Mouse (Mus musculus): Measurements from ENCODE around the gene Hecw1. TPM values are rescaled to one million over a fixed set of nuclear protein-coding genes. Genes with fewer than 3 reads are reported as not detected.

Gene Hecw1
- polyA plus RNA-seq, 1 experiment: not detected

DNA sequence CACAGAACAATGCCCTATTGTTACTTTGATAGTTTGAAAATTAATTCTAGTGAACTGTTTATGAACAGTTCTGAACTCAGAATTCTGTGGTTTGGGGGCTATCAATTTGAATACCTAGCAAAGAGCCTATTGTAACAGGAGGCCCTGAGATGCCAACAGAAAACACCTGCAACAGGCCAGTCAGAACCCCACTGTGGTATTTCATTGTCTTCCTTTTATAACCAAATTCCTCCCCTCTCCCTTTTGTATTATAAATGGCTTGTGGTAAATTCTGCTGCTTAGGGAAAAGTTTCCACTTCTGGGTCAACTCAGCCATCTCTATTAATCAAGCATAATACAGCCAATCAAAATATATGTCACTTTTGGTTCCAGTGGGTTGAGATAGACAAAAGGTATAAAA lies 83.5 kb downstream of the Hecw1 start:
- TF ChIP-seq CTCF (IDR thresholded peaks at IDR 0.05; ENCODE audit: insufficient read depth, low read depth, low read length) (no peak), POLR2A (IDR thresholded peaks at IDR 0.05; ENCODE audit: insufficient read depth, low read depth, low read length) (no peak)
- no peak overlapping the region for H3K4me3 ChIP-seq (ENCODE audit: insufficient read depth, low read depth, low read length)

DNA sequence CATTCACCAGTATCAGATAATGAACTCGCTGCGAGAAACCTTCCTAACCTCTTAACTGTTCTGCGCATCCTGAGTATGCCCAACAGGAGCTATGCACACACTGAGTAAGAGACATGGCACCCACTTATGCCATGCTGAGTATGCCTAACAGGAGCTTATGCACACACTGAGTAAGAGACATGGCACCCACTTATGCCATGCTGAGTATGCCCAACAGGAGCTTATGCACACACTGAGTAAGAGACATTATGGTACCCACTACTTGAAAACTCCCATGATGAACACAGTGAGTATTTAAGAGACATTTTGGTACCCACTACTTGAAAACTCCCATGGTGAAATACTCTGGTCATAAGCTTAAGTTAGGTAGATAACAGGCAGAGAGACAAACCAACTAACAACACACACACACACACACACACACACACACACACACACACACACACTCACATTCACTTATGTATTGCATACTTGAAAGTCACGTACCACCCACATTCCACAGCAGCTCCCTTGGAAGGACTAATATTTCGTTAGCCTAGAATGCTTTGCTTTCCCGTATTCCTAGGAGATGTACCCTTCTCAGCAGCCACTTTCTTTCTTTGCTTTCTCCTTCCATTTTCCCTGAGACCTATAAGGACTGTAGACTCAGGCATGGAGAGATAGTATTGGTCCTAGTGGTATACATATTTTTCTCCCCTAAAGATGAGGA lies 94.0 kb downstream of the Hecw1 start:
- Histone ChIP-seq H3K4me3 (ENCODE audit: insufficient read depth, low read depth, low read length) (no peak overlapping the region), H3K27ac (ENCODE audit: insufficient read depth, low read depth, low read length) (no peak overlapping the region), H3K4me1 (ENCODE audit: control insufficient read depth, insufficient read depth, low read length) (no peaks in the 10 kb centered on the region)
- 94% methylated on average over 6 of the region's 6 CpGs for WGBS
- TF ChIP-seq CTCF (IDR thresholded peaks at IDR 0.05; ENCODE audit: insufficient read depth, low read depth, low read length): no peak

More for the DNA sequence above, 83.5 kb downstream of the Hecw1 start:
- H3K4me1 ChIP-seq (ENCODE audit: control insufficient read depth, insufficient read depth, low read length): no peaks in the 10 kb centered on the region
- no peak overlapping the region for H3K27ac ChIP-seq (ENCODE audit: insufficient read depth, low read depth, low read length)

DNA sequence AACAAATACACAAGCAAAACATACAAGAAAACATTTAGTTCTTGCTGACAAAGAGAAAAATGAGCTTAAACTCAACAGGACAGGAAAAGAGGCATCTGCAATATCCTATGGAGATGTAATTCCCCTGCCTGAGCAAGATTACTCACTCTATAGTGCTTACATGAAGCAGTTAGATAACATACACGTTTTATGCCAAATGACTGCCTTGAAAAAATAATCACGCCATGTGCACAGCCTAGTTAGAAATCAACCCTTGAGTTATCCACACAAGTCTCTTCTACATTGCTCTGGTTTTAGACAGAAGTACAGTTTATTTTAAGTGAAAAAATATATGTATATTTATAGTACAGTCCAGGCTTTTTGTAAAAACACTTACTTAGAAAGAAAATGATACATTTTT lies 98.2 kb downstream of the Hecw1 start:
- H3K4me3 ChIP-seq (ENCODE audit: insufficient read depth, low read depth, low read length): no peak overlapping the region
- WGBS: 74% methylated on average over 2 of the region's 2 CpGs

DNA sequence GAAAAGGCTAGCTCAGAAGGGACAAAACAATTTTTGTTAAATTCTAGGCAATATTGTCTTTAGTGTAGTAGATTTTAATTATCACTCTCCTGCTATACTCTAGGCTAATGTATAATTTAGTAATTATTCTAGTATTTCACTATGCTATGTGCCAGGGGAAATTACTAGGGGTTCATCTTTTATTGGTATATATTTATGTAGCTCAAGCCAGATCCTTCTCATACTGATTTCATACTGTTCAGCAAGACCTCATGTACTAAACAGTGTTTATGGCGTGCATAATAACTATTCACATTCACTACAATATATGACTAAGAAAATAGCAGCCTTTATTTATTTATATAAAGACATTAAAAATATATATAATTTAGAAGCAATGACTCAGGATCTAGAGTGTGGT lies 109.6 kb downstream of the Hecw1 start:
- WGBS: 27% methylated on average over 1 of the region's 1 CpGs
- no peak overlapping the region for H3K4me3 ChIP-seq (ENCODE audit: insufficient read depth, low read depth, low read length)
- TF ChIP-seq CTCF (IDR thresholded peaks at IDR 0.05; ENCODE audit: insufficient read depth, low read depth, low read length): no peak
- H3K27ac ChIP-seq (ENCODE audit: insufficient read depth, low read depth, low read length): no peak overlapping the region
- H3K4me1 ChIP-seq (ENCODE audit: control insufficient read depth, insufficient read depth, low read length): no peaks in the 10 kb centered on the region

More for the DNA sequence above, 98.2 kb downstream of the Hecw1 start:
- Histone ChIP-seq H3K4me1 (ENCODE audit: control insufficient read depth, insufficient read depth, low read length) (no peaks in the 10 kb centered on the region), H3K27ac (ENCODE audit: insufficient read depth, low read depth, low read length) (no peak overlapping the region)
- TF ChIP-seq POLR2A (IDR thresholded peaks at IDR 0.05; ENCODE audit: insufficient read depth, low read depth, low read length) (no peak), CTCF (IDR thresholded peaks at IDR 0.05; ENCODE audit: insufficient read depth, low read depth, low read length) (no peak)

DNA sequence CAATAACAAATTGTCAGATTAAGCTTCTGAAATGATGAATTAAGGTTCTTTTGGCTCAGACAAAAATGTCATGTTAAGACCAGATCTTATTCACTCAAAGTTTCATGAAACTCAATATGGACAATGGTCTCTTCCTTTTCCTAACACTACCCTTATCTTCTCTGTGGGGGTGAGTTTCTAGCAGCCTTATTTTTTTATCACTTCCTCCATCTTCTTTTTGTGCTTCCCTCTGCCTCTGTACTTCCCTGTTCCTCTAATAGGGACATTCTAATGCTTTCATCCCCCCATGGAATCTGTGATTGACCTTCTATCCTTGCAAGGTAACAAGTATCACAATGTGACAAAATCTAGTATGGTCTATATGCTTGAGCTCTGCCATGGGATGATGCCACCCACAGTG lies 148.6 kb downstream of the Hecw1 start:
- TF ChIP-seq CTCF (IDR thresholded peaks at IDR 0.05; ENCODE audit: insufficient read depth, low read depth, low read length) (no peak), POLR2A (IDR thresholded peaks at IDR 0.05; ENCODE audit: insufficient read depth, low read depth, low read length) (no peak)
- Histone ChIP-seq H3K4me1 (ENCODE audit: control insufficient read depth, insufficient read depth, low read length) (no peaks in the 10 kb centered on the region), H3K4me3 (ENCODE audit: insufficient read depth, low read depth, low read length) (no peak overlapping the region), H3K27ac (ENCODE audit: insufficient read depth, low read depth, low read length) (no peak overlapping the region)

DNA sequence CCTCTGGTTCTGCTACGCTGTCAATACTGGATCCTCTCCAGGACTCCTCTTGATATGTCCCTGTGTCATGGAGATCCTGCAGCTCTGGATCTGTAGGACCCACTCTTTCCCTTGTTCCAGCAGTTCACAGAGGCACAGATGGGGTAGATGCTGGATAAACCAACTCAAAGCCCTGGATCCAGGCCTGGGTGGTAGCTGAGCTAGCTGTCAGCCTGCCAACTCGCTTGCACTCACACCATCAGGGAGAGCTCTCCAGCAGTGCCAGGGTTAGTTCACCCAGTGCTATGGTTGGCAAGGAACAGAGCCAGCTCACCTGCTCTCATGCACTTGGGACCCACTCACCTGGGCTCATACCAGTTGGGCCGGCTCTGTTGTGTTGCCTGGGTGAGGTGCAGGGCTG lies 157.5 kb downstream of the Hecw1 start:
- Histone ChIP-seq H3K27ac (ENCODE audit: insufficient read depth, low read depth, low read length) (no peak overlapping the region), H3K4me1 (ENCODE audit: control insufficient read depth, insufficient read depth, low read length) (no peaks in the 10 kb centered on the region), H3K4me3 (ENCODE audit: insufficient read depth, low read depth, low read length) (no peak overlapping the region)
- 88% methylated on average over 3 of the region's 3 CpGs for WGBS
- TF ChIP-seq CTCF (IDR thresholded peaks at IDR 0.05; ENCODE audit: insufficient read depth, low read depth, low read length) (no peak), POLR2A (IDR thresholded peaks at IDR 0.05; ENCODE audit: insufficient read depth, low read depth, low read length) (no peak)

DNA sequence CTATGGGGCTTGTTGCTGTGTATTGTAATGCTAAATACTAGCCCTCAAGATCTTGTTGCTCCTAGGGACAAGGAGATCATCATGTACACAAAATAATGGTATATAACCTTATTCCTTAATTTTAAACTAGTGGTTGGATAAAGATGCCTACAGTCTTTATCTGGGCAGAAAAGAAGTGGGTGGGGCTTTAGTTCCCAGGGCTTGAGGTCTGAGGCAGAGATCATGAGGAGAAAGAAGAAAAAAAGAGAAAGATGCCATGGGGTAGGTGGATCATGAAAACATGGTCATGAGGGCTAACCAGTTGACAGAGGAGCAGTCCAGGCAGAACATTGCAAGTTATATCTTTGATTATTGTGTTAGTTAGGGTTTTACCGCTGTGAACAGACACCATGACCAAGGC lies 195.8 kb downstream of the Hecw1 start:
- WGBS: 97% methylated on average over 1 of the region's 1 CpGs
- TF ChIP-seq POLR2A (IDR thresholded peaks at IDR 0.05; ENCODE audit: insufficient read depth, low read depth, low read length) (no peak), CTCF (IDR thresholded peaks at IDR 0.05; ENCODE audit: insufficient read depth, low read depth, low read length) (no peak)
- Histone ChIP-seq H3K27ac (ENCODE audit: insufficient read depth, low read depth, low read length) (no peak overlapping the region), H3K4me1 (ENCODE audit: control insufficient read depth, insufficient read depth, low read length) (no peaks in the 10 kb centered on the region), H3K4me3 (ENCODE audit: insufficient read depth, low read depth, low read length) (no peak overlapping the region)

DNA sequence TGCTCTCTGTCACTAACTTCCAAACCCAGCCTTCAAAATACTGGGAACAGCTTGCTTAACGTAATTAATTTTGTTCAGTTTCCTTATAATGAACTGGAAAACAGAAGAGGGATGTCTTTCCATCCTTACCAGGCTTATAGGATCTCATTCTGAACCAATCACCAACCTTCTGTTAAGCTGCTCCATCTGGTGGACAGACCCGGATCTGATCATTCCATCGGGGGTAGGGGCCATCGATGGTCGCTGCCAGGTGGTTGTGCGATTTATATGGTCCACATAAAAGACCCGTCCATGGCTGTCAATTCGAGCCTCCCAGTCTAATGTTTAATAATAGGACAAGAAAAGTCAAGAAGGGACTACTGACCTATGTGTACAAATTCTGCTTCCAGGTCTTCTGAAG lies 216.4 kb downstream of the Hecw1 start:
- no peaks in the 10 kb centered on the region for H3K4me1 ChIP-seq (ENCODE audit: control insufficient read depth, insufficient read depth, low read length)
- no peak overlapping the region for H3K4me3 ChIP-seq (ENCODE audit: insufficient read depth, low read depth, low read length)
- WGBS: 34% methylated on average over 8 of the region's 8 CpGs
- no peak overlapping the region for H3K27ac ChIP-seq (ENCODE audit: insufficient read depth, low read depth, low read length)
- no peak for TF ChIP-seq POLR2A (IDR thresholded peaks at IDR 0.05; ENCODE audit: insufficient read depth, low read depth, low read length)
- TF ChIP-seq CTCF (IDR thresholded peaks at IDR 0.05; ENCODE audit: insufficient read depth, low read depth, low read length): no peak

DNA sequence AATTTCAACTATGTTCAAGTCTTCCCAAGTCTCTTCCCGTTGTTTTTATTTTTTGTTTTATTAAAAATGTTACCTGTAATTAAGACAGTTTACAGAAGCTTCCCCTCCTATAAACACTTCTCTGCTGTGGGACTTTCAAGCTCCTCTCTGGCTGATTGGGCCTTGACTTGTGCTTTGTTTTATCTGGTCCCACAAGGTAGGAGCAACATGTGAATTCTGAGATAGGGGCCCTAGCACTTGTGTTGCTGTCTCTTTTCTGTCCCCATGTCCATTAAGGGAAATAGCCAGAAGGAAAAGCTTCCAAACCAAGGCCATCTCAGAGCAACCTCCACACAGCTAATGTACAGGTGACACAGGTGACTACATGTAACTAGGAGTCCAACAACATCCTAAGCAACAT lies 218.9 kb downstream of the Hecw1 start:
- Histone ChIP-seq H3K27ac (ENCODE audit: insufficient read depth, low read depth, low read length) (no peak overlapping the region), H3K4me1 (ENCODE audit: control insufficient read depth, insufficient read depth, low read length) (no peaks in the 10 kb centered on the region), H3K4me3 (ENCODE audit: insufficient read depth, low read depth, low read length) (no peak overlapping the region)
- WGBS: 100% methylated on average over 1 of the region's 1 CpGs
- TF ChIP-seq POLR2A (IDR thresholded peaks at IDR 0.05; ENCODE audit: insufficient read depth, low read depth, low read length) (no peak), CTCF (IDR thresholded peaks at IDR 0.05; ENCODE audit: insufficient read depth, low read depth, low read length) (no peak)

DNA sequence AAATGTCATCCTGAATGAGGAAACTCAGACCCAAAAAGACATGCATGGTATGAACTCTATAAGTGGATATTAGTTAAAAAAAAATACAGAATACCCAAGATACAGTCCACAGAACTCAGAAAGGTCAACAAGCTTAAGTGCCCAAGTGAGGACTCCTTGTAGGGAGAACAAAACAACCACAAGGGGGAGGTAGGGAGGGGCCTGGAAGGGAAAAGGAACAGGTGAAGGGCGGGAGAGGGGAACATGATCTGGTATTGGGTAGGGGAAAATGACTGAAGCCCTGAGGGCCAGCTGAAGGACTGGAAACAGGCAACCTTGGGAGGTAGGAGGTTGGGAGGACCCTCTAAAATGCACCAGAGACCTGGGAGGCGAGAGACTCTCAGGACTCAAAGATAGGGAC lies 220.1 kb downstream of the Hecw1 start:
- WGBS: 70% methylated on average over 2 of the region's 2 CpGs
- TF ChIP-seq POLR2A (IDR thresholded peaks at IDR 0.05; ENCODE audit: insufficient read depth, low read depth, low read length) (no peak), CTCF (IDR thresholded peaks at IDR 0.05; ENCODE audit: insufficient read depth, low read depth, low read length) (no peak)
- Histone ChIP-seq H3K4me1 (ENCODE audit: control insufficient read depth, insufficient read depth, low read length) (no peaks in the 10 kb centered on the region), H3K27ac (ENCODE audit: insufficient read depth, low read depth, low read length) (no peak overlapping the region), H3K4me3 (ENCODE audit: insufficient read depth, low read depth, low read length) (no peak overlapping the region)
